Mouse (Mus musculus): Measurements from ENCODE around the gene Ssna1. TPM values are rescaled to one million over a fixed set of nuclear protein-coding genes. Genes with fewer than 3 reads are reported as not detected.

Gene Ssna1
- polyA plus RNA-seq, 1 experiment from 2014 or later = 259 TPM

DNA sequence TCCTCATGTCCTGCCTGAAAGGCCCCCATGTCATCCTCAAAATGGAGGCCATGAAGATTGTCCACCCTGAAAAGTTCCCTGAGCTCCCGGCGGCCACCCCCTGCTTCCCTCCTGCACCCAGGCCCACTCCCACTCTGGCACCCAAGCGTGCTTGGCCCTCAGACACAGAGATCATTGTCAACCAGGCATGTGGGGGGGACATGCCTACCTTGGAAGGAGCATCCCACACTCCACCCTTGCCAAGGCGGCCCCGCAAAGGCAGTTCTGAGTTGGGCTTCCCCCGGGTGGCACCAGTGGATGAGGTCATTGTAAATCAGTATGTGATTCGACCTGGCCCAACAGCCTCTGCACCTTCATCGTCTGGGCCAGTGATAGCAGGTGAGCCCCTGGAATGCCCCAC, 28.9 kb downstream of the Ssna1 start:
- H3K4me3 ChIP-seq = peak overlapping the region; percentile 73; the same call in 1 of the 2 replicates

GRCm38 (mm10) chr2:25242101-25242506, 30.1 kb downstream of the Ssna1 start, which contains the start of the genes Rnf208 and Cysrt1:
Rnf208 (plus strand) TSS chr2:25242255.
Cysrt1 (minus strand) TSS chr2:25242452.
- WGBS = under 1% methylated on average over 59 of the region's 59 CpGs
- H3K9me3 ChIP-seq = no peaks in the 10 kb centered on the region
- H3K4me3 ChIP-seq = peak within 1 kb of the TSS; percentile 73
- peak within 1 kb of the TSS; percentile 87 for H3K27ac ChIP-seq
- no peak for DNase-seq (ENCODE audit: low spot score)
- peaks cover 41% of the 10 kb centered on the region for H3K4me1 ChIP-seq (replicated peaks)
- peaks cover 46% of the 10 kb centered on the region for H3K27me3 ChIP-seq (ENCODE audit: insufficient read depth, poor library complexity, severe bottlenecking)
- H3K36me3 ChIP-seq = peaks cover 33% of the 10 kb centered on the region

More for the DNA sequence above, 28.9 kb downstream of the Ssna1 start:
- DNase-seq (ENCODE audit: low spot score) = no peak
- Histone ChIP-seq H3K36me3 (peaks cover 45% of the 10 kb centered on the region), H3K27ac (no peak overlapping the region), H3K27me3 (ENCODE audit: insufficient read depth, poor library complexity, severe bottlenecking) (peaks cover 46% of the 10 kb centered on the region), H3K9me3 (no peaks in the 10 kb centered on the region), H3K4me1 (replicated peaks) (peaks cover 41% of the 10 kb centered on the region)
- 85% methylated on average over 8 of the region's 8 CpGs for WGBS

- H3K36me3 ChIP-seq = peaks cover 26% of the 10 kb centered on the region
- H3K4me3 ChIP-seq = peak overlapping the region; percentile 73
- peaks cover 46% of the 10 kb centered on the region for H3K27me3 ChIP-seq (ENCODE audit: insufficient read depth, poor library complexity, severe bottlenecking)
- peaks cover 43% of the 10 kb centered on the region for H3K4me1 ChIP-seq (replicated peaks)
- no peak for DNase-seq (ENCODE audit: low spot score)
- 19% methylated on average over 6 of the region's 6 CpGs for WGBS
- peak overlapping the region; percentile 87 for H3K27ac ChIP-seq
- H3K9me3 ChIP-seq = no peaks in the 10 kb centered on the region
Observed at GRCm38 (mm10) chr2:25241438-25241775, 30.8 kb downstream of the Ssna1 start.

- H3K27me3 ChIP-seq (ENCODE audit: insufficient read depth, poor library complexity, severe bottlenecking) = peaks cover 46% of the 10 kb centered on the region
- no peaks in the 10 kb centered on the region for H3K9me3 ChIP-seq
- peaks cover 42% of the 10 kb centered on the region for H3K4me1 ChIP-seq (replicated peaks)
- H3K4me3 ChIP-seq = peak overlapping the region; percentile 73
- H3K27ac ChIP-seq = peak overlapping the region; percentile 87
- 2% methylated on average over 29 of the region's 29 CpGs for WGBS
- peak; percentile 75 for DNase-seq (ENCODE audit: low spot score)
- peaks cover 20% of the 10 kb centered on the region for H3K36me3 ChIP-seq
Observed at GRCm38 (mm10) chr2:25240723-25241437, 31.4 kb downstream of the Ssna1 start.

DNA sequence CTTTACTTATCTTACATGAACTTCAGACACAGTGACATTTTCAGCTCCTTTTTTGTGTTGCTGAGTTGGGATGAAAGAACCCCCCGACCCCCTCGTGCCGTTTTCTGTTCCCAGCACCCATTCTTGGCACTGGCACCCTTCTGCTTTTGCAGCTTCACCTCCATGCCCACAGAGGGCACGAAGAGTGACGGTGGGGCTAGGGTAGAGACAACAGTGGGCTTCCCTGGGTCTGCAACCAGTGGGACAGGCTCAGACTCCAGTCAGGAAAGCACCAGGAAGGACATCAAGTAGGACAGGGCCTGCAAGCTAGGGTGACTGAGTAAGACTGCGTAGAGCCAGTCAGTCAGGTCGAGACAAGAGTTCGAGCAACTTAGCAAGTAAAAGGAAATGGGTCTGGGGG, 31.9 kb downstream of the Ssna1 start:
- peak overlapping the region; percentile 87 for H3K27ac ChIP-seq
- peaks cover 15% of the 10 kb centered on the region for H3K36me3 ChIP-seq
- WGBS = 49% methylated on average over 8 of the region's 8 CpGs
- H3K27me3 ChIP-seq (ENCODE audit: insufficient read depth, poor library complexity, severe bottlenecking) = peaks cover 46% of the 10 kb centered on the region
- H3K9me3 ChIP-seq = no peaks in the 10 kb centered on the region
- DNase-seq (ENCODE audit: low spot score) = no peak
- peak overlapping the region; percentile 73 for H3K4me3 ChIP-seq
- H3K4me1 ChIP-seq (replicated peaks) = peaks cover 40% of the 10 kb centered on the region

- H3K27me3 ChIP-seq (ENCODE audit: insufficient read depth, poor library complexity, severe bottlenecking) = peaks cover 46% of the 10 kb centered on the region
- 76% methylated on average over 3 of the region's 3 CpGs for WGBS
- DNase-seq (ENCODE audit: low spot score) = no peak
Observed at GRCm38 (mm10) chr2:25239766-25240165, 32.5 kb downstream of the Ssna1 start.

GRCm38 (mm10) chr2:25238106-25238505, 34.1 kb downstream of the Ssna1 start:
- H3K4me3 ChIP-seq = no peak overlapping the region
- no peak overlapping the region for H3K27ac ChIP-seq
- H3K27me3 ChIP-seq (ENCODE audit: insufficient read depth, poor library complexity, severe bottlenecking) = peaks cover 33% of the 10 kb centered on the region
- no peaks in the 10 kb centered on the region for H3K36me3 ChIP-seq
- no peak for DNase-seq (ENCODE audit: low spot score)
- H3K9me3 ChIP-seq = no peaks in the 10 kb centered on the region
- H3K4me1 ChIP-seq (replicated peaks) = peaks cover 35% of the 10 kb centered on the region

More at GRCm38 (mm10) chr2:25239766-25240165, 32.5 kb downstream of the Ssna1 start:
- Histone ChIP-seq H3K9me3 (no peaks in the 10 kb centered on the region), H3K4me1 (replicated peaks) (peaks cover 40% of the 10 kb centered on the region), H3K36me3 (peaks cover 9% of the 10 kb centered on the region), H3K27ac (no peak overlapping the region), H3K4me3 (no peak overlapping the region)

DNA sequence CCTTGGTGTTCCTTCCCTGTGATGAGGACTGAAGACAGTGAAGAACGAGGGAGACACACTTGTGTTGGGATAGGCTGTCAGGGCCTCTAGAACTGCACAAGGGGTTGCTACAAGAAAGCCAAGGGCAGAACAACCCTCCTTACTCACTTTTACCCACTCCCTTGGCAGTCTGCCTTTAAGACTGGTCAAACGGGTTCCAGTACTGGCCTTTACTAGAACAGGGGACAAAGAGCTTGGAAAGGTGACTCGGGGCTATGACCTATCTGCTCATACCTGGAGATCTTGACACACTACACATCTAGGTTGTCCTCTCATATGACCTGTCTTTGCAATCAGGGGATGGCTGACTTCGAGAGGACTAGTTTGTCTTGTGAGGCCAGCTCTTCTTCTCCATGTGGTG, 34.7 kb downstream of the Ssna1 start:
- 74% methylated on average over 4 of the region's 4 CpGs for whole genome bisulfite sequencing

DNA sequence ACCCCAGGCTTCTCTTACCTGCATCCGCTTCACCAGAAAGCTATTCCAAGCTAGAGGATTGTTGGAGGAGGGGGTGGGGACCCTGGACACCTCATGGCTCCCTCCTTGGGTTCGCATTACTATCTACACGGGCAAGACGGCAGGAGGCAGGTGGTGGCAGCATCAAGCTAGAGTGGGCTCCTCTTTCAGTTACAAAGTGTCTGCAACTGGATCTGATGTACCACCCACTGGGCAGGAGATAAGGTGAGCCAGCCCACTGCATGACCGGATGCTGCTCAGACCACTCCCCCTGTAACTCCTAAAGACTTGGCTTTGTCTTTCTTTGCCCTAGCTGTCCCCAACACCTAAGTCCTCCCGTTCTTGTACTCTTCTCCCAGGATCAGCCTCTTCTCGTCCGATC, 35.6 kb downstream of the Ssna1 start, which contains the start of gene Rnf224:
Gene Rnf224, minus strand, starts transcription at position 174 of the 400 bp plus-strand sequence.
- H3K36me3 ChIP-seq = no peaks in the 10 kb centered on the region
- no peaks in the 10 kb centered on the region for H3K9me3 ChIP-seq
- H3K4me3 ChIP-seq = no peak within 1 kb of the TSS
- no peak within 1 kb of the TSS for H3K27ac ChIP-seq
- no peak for DNase-seq (ENCODE audit: low spot score)
- WGBS = 35% methylated on average over 8 of the region's 8 CpGs
- peaks cover 26% of the 10 kb centered on the region for H3K27me3 ChIP-seq (ENCODE audit: insufficient read depth, poor library complexity, severe bottlenecking)
- peaks cover 31% of the 10 kb centered on the region for H3K4me1 ChIP-seq (replicated peaks)

More for the DNA sequence above, 34.7 kb downstream of the Ssna1 start:
- Histone ChIP-seq H3K36me3 (no peaks in the 10 kb centered on the region), H3K9me3 (no peaks in the 10 kb centered on the region), H3K4me3 (no peak overlapping the region), H3K27ac (no peak overlapping the region), H3K27me3 (ENCODE audit: insufficient read depth, poor library complexity, severe bottlenecking) (peaks cover 27% of the 10 kb centered on the region), H3K4me1 (replicated peaks) (peaks cover 33% of the 10 kb centered on the region)
- DNase-seq (ENCODE audit: low spot score) = no peak

DNA sequence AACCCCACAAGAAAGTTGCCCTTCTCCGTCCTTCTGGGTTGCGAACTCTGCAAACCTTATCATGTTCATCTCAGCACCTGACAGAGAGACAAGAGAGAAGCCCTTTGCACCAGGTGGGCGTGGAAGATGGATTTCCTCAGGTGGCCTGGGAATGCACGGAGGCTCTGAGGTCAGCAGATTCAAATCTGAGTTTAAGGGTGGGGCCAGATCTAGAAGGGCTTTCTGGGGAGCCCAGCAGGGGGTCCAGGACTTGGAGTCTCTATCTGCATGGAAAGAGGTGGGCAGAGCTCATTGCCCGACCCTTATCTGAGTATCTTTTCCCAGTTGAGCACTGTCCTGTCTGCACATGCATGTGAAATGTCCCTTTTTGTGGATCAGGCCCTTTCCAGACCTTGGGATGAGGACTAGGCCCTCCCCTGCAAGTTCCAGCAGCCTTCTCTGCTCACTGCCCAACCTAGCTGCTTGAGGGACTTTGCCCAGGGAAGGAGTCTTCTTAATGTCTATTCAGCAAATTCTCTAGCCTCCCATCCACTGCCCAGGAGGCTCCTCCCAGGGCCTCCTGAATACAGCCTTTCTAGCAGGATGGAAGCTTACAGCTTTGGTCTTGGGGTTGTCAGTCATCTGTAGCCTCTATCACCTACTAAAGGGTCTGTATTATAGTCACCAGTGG, 37.6 kb downstream of the Ssna1 start:
- no peak for DNase-seq (ENCODE audit: low spot score)
- H3K27ac ChIP-seq = no peak overlapping the region
- 77% methylated on average over 5 of the region's 5 CpGs for WGBS
- no peaks in the 10 kb centered on the region for H3K36me3 ChIP-seq
- no peak overlapping the region for H3K4me3 ChIP-seq
- no peaks in the 10 kb centered on the region for H3K9me3 ChIP-seq
- H3K4me1 ChIP-seq (replicated peaks) = peaks cover 16% of the 10 kb centered on the region; the same call in 1 of the 2 replicates
- H3K27me3 ChIP-seq (ENCODE audit: insufficient read depth, poor library complexity, severe bottlenecking) = peaks cover 29% of the 10 kb centered on the region; the same call in 1 of the 2 replicates

GRCm38 (mm10) chr2:25234050-25234449, 38.2 kb downstream of the Ssna1 start, which contains the start of gene Slc34a3:
Slc34a3 (minus strand) TSS chr2:25234364.
- Histone ChIP-seq H3K27ac (no peak within 1 kb of the TSS), H3K4me3 (no peak within 1 kb of the TSS), H3K27me3 (ENCODE audit: insufficient read depth, poor library complexity, severe bottlenecking) (peaks cover 22% of the 10 kb centered on the region; the same call in 1 of the 2 replicates), H3K36me3 (no peaks in the 10 kb centered on the region), H3K9me3 (no peaks in the 10 kb centered on the region), H3K4me1 (replicated peaks) (peaks cover 18% of the 10 kb centered on the region)
- 88% methylated on average over 3 of the region's 3 CpGs for whole genome bisulfite sequencing
- DNase-seq (ENCODE audit: low spot score) = no peak

- 82% methylated on average over 4 of the region's 4 CpGs for WGBS
- H3K36me3 ChIP-seq = no peaks in the 10 kb centered on the region
- H3K27ac ChIP-seq = no peak overlapping the region
- H3K27me3 ChIP-seq (ENCODE audit: insufficient read depth, poor library complexity, severe bottlenecking) = peaks cover 19% of the 10 kb centered on the region; the same call in 1 of the 2 replicates
- no peak for DNase-seq (ENCODE audit: low spot score)
- H3K4me1 ChIP-seq (replicated peaks) = peaks cover 25% of the 10 kb centered on the region
- H3K4me3 ChIP-seq = no peak overlapping the region
- no peaks in the 10 kb centered on the region for H3K9me3 ChIP-seq
Observed at GRCm38 (mm10) chr2:25233421-25233820, 38.8 kb downstream of the Ssna1 start.

GRCm38 (mm10) chr2:25231038-25231437, 41.2 kb downstream of the Ssna1 start:
- Histone ChIP-seq H3K9me3 (no peaks in the 10 kb centered on the region), H3K4me1 (replicated peaks) (peaks cover 36% of the 10 kb centered on the region), H3K36me3 (no peaks in the 10 kb centered on the region), H3K27ac (no peak overlapping the region), H3K4me3 (no peak overlapping the region), H3K27me3 (ENCODE audit: insufficient read depth, poor library complexity, severe bottlenecking) (peaks cover 19% of the 10 kb centered on the region; the same call in 1 of the 2 replicates)
- WGBS = 51% methylated on average over 12 of the region's 12 CpGs
- DNase-seq (ENCODE audit: low spot score) = no peak

Data from hindbrain, embryonic 10.5 days (tissue).